Mouse (Mus musculus) intestine, embryonic 14.5 days (tissue): Measurements from ENCODE around the gene Rock2. TPM values are rescaled to one million over a fixed set of nuclear protein-coding genes. Genes with fewer than 3 reads are reported as not detected.

Experiments
- ATAC-seq: fragments of 200-750 bp; cut with Nextera tagmentation; replicated peaks from 2 replicates; pipeline ENCODE4 v1.8.0; 2017; ENCODE audit warnings: low read depth, moderate number of reproducible peaks, moderate TSS enrichment, moderate library complexity; ENCODE audit not compliant: low FRiP score, low TSS enrichment
- DNase-seq: peaks from one replicate; pipeline ENCODE4 v3.0.0-alpha.2; 2018; ENCODE audit warnings: low spot score
- H3K27ac ChIP-seq: fragments of 300-500 bp; sonication (generic); 2 replicates; pipeline ENCODE4 v1.5.1; 2014; ENCODE audit warnings: low read depth, mild to moderate bottlenecking, control low read depth
- H3K27me3 ChIP-seq: fragments of 300-500 bp; sonication (generic); replicated peaks from 2 replicates; pipeline ENCODE4 v1.6.1; 2014; ENCODE audit warnings: low read length, control low read depth; ENCODE audit not compliant: control insufficient read depth, insufficient read depth
- H3K36me3 ChIP-seq: fragments of 300-500 bp; sonication (generic); 2 replicates; pipeline ENCODE4 v1.6.1; 2014; ENCODE audit warnings: low read length, control low read depth; ENCODE audit not compliant: control insufficient read depth, insufficient read depth
- H3K4me1 ChIP-seq: fragments of 300-500 bp; sonication (generic); replicated peaks from 2 replicates; pipeline ENCODE4 v1.6.1; 2014; ENCODE audit warnings: low read length, control low read depth, mixed read lengths; ENCODE audit not compliant: control insufficient read depth, insufficient read depth
- H3K4me2 ChIP-seq: fragments of 300-500 bp; sonication (generic); 2 replicates; pipeline ENCODE4 v1.6.1; 2014; ENCODE audit warnings: low read length
- H3K4me3 ChIP-seq: fragments of 300-500 bp; sonication (generic); 2 replicates; pipeline ENCODE4 v1.5.1; 2014; ENCODE audit warnings: low read depth, low read length, control low read depth, mixed read lengths
- H3K9ac ChIP-seq: fragments of 300-500 bp; sonication (generic); 2 replicates; pipeline ENCODE4 v1.6.1; 2014; ENCODE audit warnings: mild to moderate bottlenecking, low read length
- H3K9me3 ChIP-seq: fragments of 300-500 bp; sonication (generic); 2 replicates; pipeline ENCODE4 v1.6.1; 2016; ENCODE audit warnings: low read length, control low read depth; ENCODE audit not compliant: control insufficient read depth
- WGBS: fragments of 180-500 bp; shearing (Covaris S2); extraction: QIAGEN DNeasy Blood & Tissue Kit; methylation state at CpG from one replicate; pipeline ENCODE4 v1.1.7; 2014; 5-methylcytosine and 5-hydroxymethylcytosine counted together
- polyA plus RNA-seq: library from polyadenylated mRNA; unstranded; fragments of >200 nt; fragmentation: Nextera tagmentation; extraction: Ambion mirVana; gene quantifications from 2 replicates; pipeline ENCODE4 v1.2.1, GENCODE M21; 2014

Gene Rock2
- polyA plus RNA-seq, 1 experiment from 2014 or later = 20.7 TPM

DNA sequence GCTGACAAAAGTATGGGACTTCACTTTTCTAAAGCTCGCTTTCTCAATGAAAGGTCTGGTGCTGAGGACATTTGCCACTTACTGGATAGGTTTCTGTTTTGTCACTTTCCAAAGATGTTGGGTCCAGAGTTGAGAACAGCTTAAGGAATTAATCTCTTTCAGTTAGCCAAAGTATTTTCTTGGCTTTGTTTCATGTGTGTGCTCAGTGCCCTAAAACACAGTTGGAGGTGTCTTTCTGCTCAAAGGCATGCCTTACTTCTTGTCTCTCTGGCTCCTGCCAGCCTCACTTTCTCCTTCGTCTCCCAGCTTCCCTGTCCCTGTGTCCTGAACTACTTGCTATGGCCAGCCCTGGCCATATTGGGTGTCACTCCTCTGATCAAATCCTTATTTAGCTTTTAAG is 96.7 kb downstream of the Rock2 start:
- no peak for DNase-seq
- Histone ChIP-seq H3K4me3 (no peak overlapping the region), H3K36me3 (0 out of 2 replicates have a peak, but pooled peaks cover 28% of the 10 kb centered on the region), H3K4me2 (no peak overlapping the region), H3K27me3 (no peaks in the 10 kb centered on the region), H3K27ac (no peak overlapping the region), H3K9me3 (no peaks in the 10 kb centered on the region), H3K4me1 (no peaks in the 10 kb centered on the region), H3K9ac (no peak overlapping the region)
- ATAC-seq = no peak
- 95% methylated on average over 2 of the region's 2 CpGs for WGBS

DNA sequence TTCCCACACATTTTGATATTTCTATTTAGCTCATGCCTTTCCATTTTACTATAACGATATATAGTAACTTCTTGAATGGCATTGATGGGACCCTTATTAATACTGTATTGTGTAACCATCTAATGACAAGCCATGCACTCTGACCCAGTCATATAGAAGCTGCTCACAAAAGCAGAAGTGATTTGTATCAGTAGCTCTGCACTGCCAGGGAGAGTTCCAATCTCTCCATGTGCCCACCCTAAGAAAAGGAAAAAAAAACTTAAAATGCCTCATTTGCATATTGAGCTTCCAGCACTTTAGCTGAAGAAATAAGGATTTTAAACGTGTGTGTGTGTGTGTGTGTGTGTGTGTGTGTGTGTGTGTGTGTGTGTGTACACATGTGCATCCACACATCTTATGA is 97.7 kb downstream of the Rock2 start:
- H3K27me3 ChIP-seq = no peaks in the 10 kb centered on the region
- DNase-seq (peak; percentile 28), ATAC-seq (no peak)
- H3K4me1 ChIP-seq = no peaks in the 10 kb centered on the region
- no peak overlapping the region for H3K4me2 ChIP-seq
- no peak overlapping the region for H3K9ac ChIP-seq
- no peak overlapping the region for H3K27ac ChIP-seq
- 0 out of 2 replicates have a peak, but pooled peaks cover 19% of the 10 kb centered on the region for H3K36me3 ChIP-seq
- WGBS = 95% methylated on average over 2 of the region's 2 CpGs
- no peaks in the 10 kb centered on the region for H3K9me3 ChIP-seq
- H3K4me3 ChIP-seq = no peak overlapping the region

DNA sequence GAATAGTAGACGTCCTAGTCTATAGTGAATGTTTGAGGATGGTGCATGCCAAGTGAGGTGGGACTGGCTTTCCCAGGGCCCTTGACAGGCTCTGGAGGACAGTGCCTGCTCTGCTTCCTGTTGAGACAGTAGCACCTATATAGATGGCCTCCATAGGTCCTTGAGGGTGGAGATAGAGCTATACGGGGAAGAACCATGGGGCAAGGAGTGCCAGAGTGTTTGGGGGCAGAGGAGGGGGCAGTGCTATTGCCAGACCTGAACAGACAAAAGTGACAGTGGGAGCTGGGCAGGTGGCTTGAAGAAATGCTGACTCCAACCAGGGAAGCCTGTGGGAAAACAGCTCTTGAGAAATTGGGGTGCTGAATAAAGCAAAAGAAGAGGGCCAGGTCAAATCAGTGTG is 99.6 kb downstream of the Rock2 start:
- H3K4me3 ChIP-seq = no peak overlapping the region
- 83% methylated on average over 2 of the region's 2 CpGs for WGBS
- H3K9ac ChIP-seq = no peak overlapping the region
- H3K36me3 ChIP-seq = 0 out of 2 replicates have a peak, but pooled peaks cover 15% of the 10 kb centered on the region
- H3K27ac ChIP-seq = no peak overlapping the region
- no peaks in the 10 kb centered on the region for H3K9me3 ChIP-seq
- H3K4me2 ChIP-seq = no peak overlapping the region
- no peaks in the 10 kb centered on the region for H3K27me3 ChIP-seq
- peaks cover 7% of the 10 kb centered on the region for H3K4me1 ChIP-seq
- ATAC-seq (no peak), DNase-seq (no peak)

DNA sequence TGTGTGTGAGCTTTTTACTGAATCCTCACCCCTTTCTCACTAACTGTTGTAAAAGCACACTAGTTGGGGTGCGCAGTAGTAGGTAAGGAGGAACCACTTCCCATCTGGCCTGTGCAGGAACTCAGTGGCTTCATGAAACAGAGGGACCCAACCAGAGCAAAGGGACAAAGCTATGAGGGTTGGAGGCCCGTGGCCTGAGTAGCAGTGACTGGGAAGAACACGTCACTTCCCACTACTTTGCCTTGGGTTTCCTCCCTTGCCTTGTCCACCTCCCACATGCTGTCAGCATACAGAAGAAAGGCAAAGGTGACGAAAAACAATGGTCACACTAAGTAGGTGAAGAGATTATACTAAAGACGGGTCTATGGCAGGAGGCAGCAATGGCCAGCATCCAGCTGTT is 101.6 kb downstream of the Rock2 start:
- ATAC-seq = no peak
- DNase-seq = no peak
- 89% methylated on average over 5 of the region's 5 CpGs for WGBS

DNA sequence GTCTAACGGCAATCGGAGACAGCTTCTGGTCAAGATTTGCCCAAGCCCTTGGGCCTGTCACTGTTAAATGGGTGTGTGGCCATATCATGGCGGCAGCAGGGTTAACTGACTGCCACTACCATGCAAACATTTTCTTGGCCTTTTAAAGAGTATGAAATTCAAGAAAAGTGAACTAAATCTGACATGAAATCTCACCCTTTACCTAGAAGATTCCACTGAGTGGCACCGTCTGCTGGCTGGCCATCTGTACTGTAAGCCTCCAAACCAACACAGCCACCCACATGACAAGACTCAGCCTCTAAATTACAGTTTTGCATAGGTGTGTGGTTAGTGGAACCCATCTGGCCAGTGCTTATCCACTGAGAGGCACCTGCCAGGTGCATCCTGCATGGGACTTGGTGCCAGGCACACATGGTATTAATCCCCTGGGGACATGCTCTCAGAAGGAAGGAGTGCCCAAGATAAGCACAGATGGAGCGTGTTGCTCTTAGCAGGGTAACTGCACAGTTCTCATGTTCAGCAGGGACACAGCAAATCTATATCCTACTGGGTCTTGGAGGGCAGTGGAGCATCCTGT is 102.3 kb downstream of the Rock2 start:
- ATAC-seq = no peak
- no peak overlapping the region for H3K4me2 ChIP-seq
- no peak overlapping the region for H3K9ac ChIP-seq
- no peak for DNase-seq
- H3K27ac ChIP-seq = no peak overlapping the region
- 0 out of 2 replicates have a peak, but pooled peaks cover 10% of the 10 kb centered on the region for H3K27me3 ChIP-seq
- no peaks in the 10 kb centered on the region for H3K9me3 ChIP-seq
- H3K4me3 ChIP-seq = no peak overlapping the region
- 0 out of 2 replicates have a peak, but pooled peaks cover 7% of the 10 kb centered on the region for H3K36me3 ChIP-seq
- H3K4me1 ChIP-seq = peaks cover 9% of the 10 kb centered on the region
- 89% methylated on average over 5 of the region's 5 CpGs for whole genome bisulfite sequencing

More for the DNA sequence above, 101.6 kb downstream of the Rock2 start:
- H3K27ac ChIP-seq = no peak overlapping the region
- H3K27me3 ChIP-seq = 0 out of 2 replicates have a peak, but pooled peaks cover 6% of the 10 kb centered on the region
- no peaks in the 10 kb centered on the region for H3K9me3 ChIP-seq
- H3K4me3 ChIP-seq = no peak overlapping the region
- no peak overlapping the region for H3K9ac ChIP-seq
- H3K4me1 ChIP-seq = peaks cover 9% of the 10 kb centered on the region
- H3K36me3 ChIP-seq = 0 out of 2 replicates have a peak, but pooled peaks cover 7% of the 10 kb centered on the region
- no peak overlapping the region for H3K4me2 ChIP-seq

DNA sequence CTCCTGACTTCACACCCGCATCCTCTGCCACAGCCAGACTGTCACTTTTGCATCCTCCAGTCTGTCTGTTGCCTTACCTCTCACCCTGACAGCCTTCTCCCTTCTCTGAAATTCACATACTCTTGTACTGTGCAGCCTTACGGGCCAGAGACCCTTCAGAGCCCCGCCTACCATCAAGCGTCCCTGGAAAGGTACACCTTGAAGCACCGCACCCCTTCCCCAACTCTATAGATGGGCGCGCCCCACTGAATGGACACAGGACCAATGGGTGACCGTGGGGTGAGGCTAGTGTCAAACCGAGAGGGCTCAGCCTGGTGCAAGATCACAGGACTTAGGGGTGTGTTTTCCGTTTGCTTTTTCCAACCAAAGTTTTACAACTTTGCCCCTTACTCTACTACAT is 104.5 kb downstream of the Rock2 start:
- H3K4me3 ChIP-seq = peak overlapping the region; percentile 59
- peak overlapping the region; percentile 30; the same call in 1 of the 2 replicates for H3K9ac ChIP-seq
- ATAC-seq (peak; percentile 14; the same call in 1 of the 2 replicates), DNase-seq (no peak)
- peak overlapping the region; percentile 88 for H3K4me2 ChIP-seq
- WGBS = 11% methylated on average over 10 of the region's 10 CpGs
- H3K4me1 ChIP-seq = peaks cover 9% of the 10 kb centered on the region
- no peak overlapping the region for H3K27ac ChIP-seq
- 0 out of 2 replicates have a peak, but pooled peaks cover 7% of the 10 kb centered on the region for H3K36me3 ChIP-seq
- no peaks in the 10 kb centered on the region for H3K9me3 ChIP-seq
- 0 out of 2 replicates have a peak, but pooled peaks cover 10% of the 10 kb centered on the region for H3K27me3 ChIP-seq

DNA sequence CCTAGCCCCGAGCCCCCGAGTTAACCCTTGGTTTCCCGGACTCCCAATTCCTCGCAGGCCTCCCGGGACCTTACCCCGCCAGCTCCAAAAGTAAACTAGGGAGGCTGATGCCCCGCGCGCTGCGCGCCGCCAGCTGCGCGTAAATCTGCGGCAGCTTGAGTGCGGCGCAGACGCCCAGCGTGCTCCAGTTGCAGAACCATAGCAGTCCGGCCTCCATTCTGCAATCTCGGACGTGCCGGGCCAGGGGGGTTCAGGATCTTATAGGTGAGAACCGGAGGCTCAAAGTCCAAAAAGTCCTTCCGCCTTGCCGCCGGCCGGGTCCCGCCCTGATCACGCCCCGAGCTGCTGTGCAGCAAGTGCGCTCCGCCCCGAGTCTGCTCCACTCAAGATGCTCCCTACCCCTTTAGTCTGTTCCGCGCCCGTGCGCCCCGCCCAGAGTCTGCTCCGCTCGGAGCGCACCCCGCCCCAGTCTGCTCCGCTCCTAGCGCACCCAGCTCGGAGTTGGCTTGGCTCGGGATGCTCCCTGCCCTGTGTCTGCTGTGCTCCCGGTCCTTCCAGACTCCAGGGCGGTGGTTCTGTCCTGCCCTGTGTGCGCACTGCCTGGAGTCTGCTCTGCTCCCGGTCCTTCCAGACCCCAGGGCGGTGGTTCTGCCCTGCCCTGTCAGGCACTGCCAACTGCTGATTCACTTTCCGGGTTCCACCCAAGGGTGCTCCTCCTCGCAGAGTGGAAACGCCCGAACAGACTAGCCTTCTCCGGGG is 105.2 kb downstream of the Rock2 start, which contains the start of gene Pqlc3:
Pqlc3 (minus strand) TSS at position 670 of the 759 bp plus-strand sequence.
- ATAC-seq (peak; percentile 96), DNase-seq (peak; percentile 90)
- under 1% methylated on average over 57 of the region's 57 CpGs for WGBS
- Histone ChIP-seq H3K4me3 (peak within 1 kb of the TSS; percentile 59), H3K27me3 (0 out of 2 replicates have a peak, but pooled peaks cover 10% of the 10 kb centered on the region), H3K4me2 (peak within 1 kb of the TSS; percentile 88), H3K9me3 (no peaks in the 10 kb centered on the region), H3K4me1 (peaks cover 9% of the 10 kb centered on the region), H3K27ac (no peak within 1 kb of the TSS), H3K9ac (peak within 1 kb of the TSS; percentile 30), H3K36me3 (0 out of 2 replicates have a peak, but pooled peaks cover 7% of the 10 kb centered on the region)

DNA sequence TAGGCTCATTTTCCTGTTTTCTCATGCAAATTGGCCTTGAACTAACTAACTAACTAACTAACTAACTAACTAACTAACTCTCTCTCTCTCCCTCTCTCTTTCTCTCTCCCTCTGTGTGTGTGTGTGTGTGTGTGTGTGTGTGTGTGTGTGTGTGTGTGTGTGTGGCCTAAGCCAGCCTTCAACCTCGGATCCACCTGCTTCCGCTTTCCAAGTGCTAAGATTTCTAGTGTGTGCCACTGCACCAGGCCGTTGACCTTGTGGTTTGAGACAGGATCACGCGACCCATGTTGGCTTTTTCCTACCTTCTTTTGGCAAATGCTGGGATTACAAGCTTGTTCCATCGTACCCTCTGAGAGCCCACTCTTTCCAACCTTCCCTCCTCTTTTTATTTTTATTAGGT is 105.9 kb downstream of the Rock2 start:
- Histone ChIP-seq H3K4me1 (peaks cover 9% of the 10 kb centered on the region), H3K4me2 (no peak overlapping the region), H3K27ac (no peak overlapping the region), H3K9me3 (no peaks in the 10 kb centered on the region), H3K27me3 (0 out of 2 replicates have a peak, but pooled peaks cover 10% of the 10 kb centered on the region), H3K36me3 (0 out of 2 replicates have a peak, but pooled peaks cover 3% of the 10 kb centered on the region), H3K4me3 (no peak overlapping the region), H3K9ac (no peak overlapping the region)
- DNase-seq = no peak
- no peak for ATAC-seq
- 58% methylated on average over 6 of the region's 6 CpGs for WGBS
